In the genomic region with DNA sequence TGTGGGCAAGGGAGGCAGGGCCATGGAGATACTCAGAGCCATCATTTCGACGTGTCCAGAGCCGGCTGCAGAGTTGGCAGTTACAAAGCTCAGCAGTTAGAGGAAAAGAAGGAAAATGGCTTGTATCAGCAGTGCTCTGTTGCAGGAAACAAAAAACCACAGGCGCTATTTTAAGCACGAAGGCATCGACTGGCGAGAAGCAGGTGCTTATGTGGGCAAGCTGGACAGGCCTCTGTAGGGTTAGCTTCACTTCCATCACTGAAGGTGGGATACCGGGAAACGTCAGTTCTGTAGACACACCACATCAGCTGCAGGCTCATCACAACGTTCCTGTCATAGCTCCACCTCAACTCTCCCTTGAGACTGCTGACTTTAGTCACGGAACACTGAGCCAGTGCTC, we compare ENCODE assay signal across 13 mouse cellular contexts.
DNase-seq lines count a peak whose midpoint lies in the region.
"Had no signal": no experiment of that assay in that cellular context is flagged by ENCODE, and none has a peak within 500 bp of the region (broad histone marks: within the 10 kb centered on the region; RNA-seq: fewer than 3 reads in every experiment).

No protein-coding gene starts in this region.

- no peak overlapping the region for H3K4me3 ChIP-seq in heart, embryonic 10.5 days
- H3K4me3 ChIP-seq in brown adipose tissue, adult 24 weeks (ENCODE audit: insufficient read depth, low read depth, low read length), result no peak overlapping the region
- H3K4me3 ChIP-seq: forebrain, embryonic 10.5 days; heart, embryonic 12.5 days; neural tube, embryonic 12.5 days had no signal

- H3K4me1 ChIP-seq in heart, embryonic 10.5 days, result peaks cover 12% of the 10 kb centered on the region
- H3K4me1 ChIP-seq in brown adipose tissue, adult 24 weeks (ENCODE audit: control insufficient read depth, insufficient read depth, insufficient read length, low read length), result peaks cover 14% of the 10 kb centered on the region; the same call in 1 of the 2 replicates
- H3K4me1 ChIP-seq: forebrain, embryonic 10.5 days had no signal

- H3K9me3 ChIP-seq in heart, embryonic 10.5 days, result no peaks in the 10 kb centered on the region
- H3K9me3 ChIP-seq: forebrain, embryonic 10.5 days; heart, embryonic 12.5 days; neural tube, embryonic 12.5 days had no signal

- no peak overlapping the region for H3K27ac ChIP-seq in heart, embryonic 10.5 days
- H3K27ac ChIP-seq in brown adipose tissue, adult 24 weeks (replicated peaks; ENCODE audit: low read depth, low read length), result peak overlapping the region; percentile 51
- H3K27ac ChIP-seq: forebrain, embryonic 10.5 days; neural tube, embryonic 12.5 days had no signal

- no peaks in the 10 kb centered on the region for H3K36me3 ChIP-seq in heart, embryonic 10.5 days
- H3K36me3 ChIP-seq: neural tube, embryonic 12.5 days had no signal

- DNase-seq in heart, adult 18-20 months, result peak; percentile 43 to 66
- DNase-seq in heart, embryonic 10.5 days (ENCODE audit: low spot score), result no peak
- DNase-seq in 416B (ENCODE audit: low read depth), result peak; percentile 86
- peak; percentile 43 for DNase-seq in naive thymus-derived CD4-positive, alpha-beta T cell, adult 2 months (ENCODE audit: low read depth)
- DNase-seq in right cerebral cortex, postnatal 4 days, result no peak
- DNase-seq in kidney, adult 11 months, result no peak
- DNase-seq in embryo, embryonic 10.5 days (ENCODE audit: low spot score), result no peak
- DNase-seq: cerebellum, postnatal 25 days; lung, postnatal 10 days had no signal

- WGBS in heart, embryonic 10.5 days, result 61% methylated on average over 11 of the region's 11 CpGs

- no peaks in the 10 kb centered on the region for H3K27me3 ChIP-seq in heart, embryonic 10.5 days (ENCODE audit: insufficient read depth, poor library complexity, severe bottlenecking)
- H3K27me3 ChIP-seq: heart, embryonic 12.5 days; neural tube, embryonic 12.5 days had no signal

Comparison
In these comparisons a context has a peak if more than half of its experiments do, and no peak if none do; other contexts are left out.
1. DNase-seq: peak in heart, adult 18-20 months (2 of 2), 416B (single experiment) and naive thymus-derived CD4-positive, alpha-beta T cell, adult 2 months (single experiment); none in heart, embryonic 10.5 days (single experiment), right cerebral cortex, postnatal 4 days (single experiment), kidney, adult 11 months (single experiment) and embryo, embryonic 10.5 days (single experiment).